Mouse (Mus musculus) fibroblast of lung, adult 2 months (primary cell): Measurements from ENCODE around the gene Sfmbt2.
"Not testable (repeated sequence)": the region's sequence is repeated elsewhere in the genome, so short reads cannot be mapped to it uniquely, and the experiment has no call there.

Source experiments
- DNase-seq: peaks from one replicate; pipeline ENCODE4 v3.0.0-alpha.2; 2011; ENCODE audit warnings: low read depth

Gene Sfmbt2

GRCm38 (mm10) chr2:10370176-10370575 lies at the start of gene Sfmbt2:
Gene Sfmbt2 (plus strand): TSS chr2:10370510.
- DNase-seq = no peak

- no peak for DNase-seq
These were observed 49.2 kb upstream of the Sfmbt2 start for GRCm38 (mm10) chr2:10321093-10321492.

GRCm38 (mm10) chr2:10323173-10323572 lies 47.1 kb upstream of the Sfmbt2 start:
- DNase-seq = no peak

GRCm38 (mm10) chr2:10324980-10325379 lies 45.3 kb upstream of the Sfmbt2 start:
- DNase-seq = no peak

- no peak for DNase-seq
These were observed 40.1 kb upstream of the Sfmbt2 start for GRCm38 (mm10) chr2:10330216-10330615.

- no peak for DNase-seq
These were observed 36.0 kb upstream of the Sfmbt2 start for GRCm38 (mm10) chr2:10334299-10334698.

- no peak for DNase-seq
These were observed 35.2 kb upstream of the Sfmbt2 start for GRCm38 (mm10) chr2:10335037-10335608.

GRCm38 (mm10) chr2:10340022-10340421 lies 30.3 kb upstream of the Sfmbt2 start:
- DNase-seq = no peak

- DNase-seq = no peak
These were observed 26.8 kb upstream of the Sfmbt2 start for GRCm38 (mm10) chr2:10343523-10343922.

- DNase-seq = not testable (repeated sequence)
These were observed 26.2 kb upstream of the Sfmbt2 start for GRCm38 (mm10) chr2:10344073-10344472.

- no peak for DNase-seq
These were observed 23.1 kb upstream of the Sfmbt2 start for GRCm38 (mm10) chr2:10347193-10347592.

- no peak for DNase-seq
These were observed 22.3 kb upstream of the Sfmbt2 start for GRCm38 (mm10) chr2:10348036-10348435.

GRCm38 (mm10) chr2:10350266-10350810 lies 20.0 kb upstream of the Sfmbt2 start:
- no peak for DNase-seq

GRCm38 (mm10) chr2:10351125-10351524 lies 19.2 kb upstream of the Sfmbt2 start:
- DNase-seq = peak; percentile 17

GRCm38 (mm10) chr2:10352887-10353286 lies 17.4 kb upstream of the Sfmbt2 start:
- DNase-seq = no peak

GRCm38 (mm10) chr2:10353889-10354288 lies 16.4 kb upstream of the Sfmbt2 start:
- no peak for DNase-seq

- DNase-seq = no peak
These were observed 10.4 kb upstream of the Sfmbt2 start for GRCm38 (mm10) chr2:10359861-10360260.

- no peak for DNase-seq
These were observed 5.2 kb upstream of the Sfmbt2 start for GRCm38 (mm10) chr2:10365081-10365480.

- DNase-seq = no peak
These were observed 4.0 kb upstream of the Sfmbt2 start for GRCm38 (mm10) chr2:10366284-10366683.

GRCm38 (mm10) chr2:10369676-10370075 lies 634 bp upstream of the Sfmbt2 start:
- no peak for DNase-seq

GRCm38 (mm10) chr2:10370687-10371458 lies 563 bp downstream of the Sfmbt2 start:
- no peak for DNase-seq

- no peak for DNase-seq
These were observed 1.1 kb downstream of the Sfmbt2 start for GRCm38 (mm10) chr2:10371459-10371817.

- DNase-seq = no peak
These were observed 1.6 kb downstream of the Sfmbt2 start for GRCm38 (mm10) chr2:10371899-10372298.

GRCm38 (mm10) chr2:10372321-10372723 lies 2.0 kb downstream of the Sfmbt2 start:
- peak; percentile 21 for DNase-seq
